Mouse (Mus musculus) intestine, postnatal 0 days (tissue): ENCODE data around the gene Ptpn7. TPM values are rescaled to one million over a fixed set of nuclear protein-coding genes. Genes with fewer than 3 reads are reported as not detected.

ENCODE experiments used
- ATAC-seq: fragments of 200-750 bp; cut with Nextera tagmentation; 2 replicates; pipeline ENCODE4 v1.8.0; 2017; ENCODE audit warnings: mild to moderate bottlenecking, moderate TSS enrichment, moderate library complexity
- H3K27ac ChIP-seq: fragments of 300-500 bp; sonication (generic); 2 replicates; pipeline ENCODE4 v1.5.1; 2014; ENCODE audit warnings: mild to moderate bottlenecking, low read depth, low read length, moderate library complexity
- H3K27me3 ChIP-seq: fragments of 300-500 bp; sonication (generic); replicated peaks from 2 replicates; pipeline ENCODE4 v1.6.1; 2014; ENCODE audit warnings: low read length, mixed read lengths; ENCODE audit not compliant: control insufficient read depth, insufficient read depth
- H3K36me3 ChIP-seq: fragments of 300-500 bp; sonication (generic); 2 replicates; pipeline ENCODE4 v1.6.1; 2014; ENCODE audit warnings: mild to moderate bottlenecking, moderate library complexity; ENCODE audit not compliant: control insufficient read depth, insufficient read depth
- H3K4me1 ChIP-seq: fragments of 300-500 bp; sonication (generic); replicated peaks from 2 replicates; pipeline ENCODE4 v1.6.1; 2014; ENCODE audit warnings: antibody characterized with exemption, low read length, mixed read lengths; ENCODE audit not compliant: control insufficient read depth, insufficient read depth
- H3K4me2 ChIP-seq: fragments of 300-500 bp; sonication (generic); replicated peaks from 2 replicates; pipeline ENCODE4 v1.6.1; 2014; ENCODE audit warnings: low read depth, mild to moderate bottlenecking, moderate library complexity
- H3K4me3 ChIP-seq: fragments of 300-500 bp; sonication (generic); 2 replicates; pipeline ENCODE4 v1.5.1; 2014; ENCODE audit warnings: low read depth, low read length
- H3K9ac ChIP-seq: fragments of 300-500 bp; sonication (generic); 2 replicates; pipeline ENCODE4 v1.6.1; 2014; ENCODE audit warnings: mild to moderate bottlenecking, low read depth, low read length
- H3K9me3 ChIP-seq: fragments of 300-500 bp; sonication (generic); 2 replicates; pipeline ENCODE4 v1.6.1; 2016; ENCODE audit warnings: mixed run types; ENCODE audit not compliant: control insufficient read depth
- CTCF ChIP-seq: sonication (generic); IDR thresholded peaks from 2 replicates; pipeline ENCODE4 v1.5.1; 2016; ENCODE audit warnings: low read depth, mild to moderate bottlenecking, control low read depth, antibody characterized with exemption, moderate library complexity
- WGBS: fragments of 180-500 bp; shearing (Covaris S2); extraction: QIAGEN DNeasy Blood & Tissue Kit; methylation state at CpG from one replicate; pipeline ENCODE4 v1.1.7; 2014; 5-methylcytosine and 5-hydroxymethylcytosine counted together
- polyA plus RNA-seq: library from polyadenylated mRNA; unstranded; fragments of >200 nt; fragmentation: Nextera tagmentation; extraction: Ambion mirVana; gene quantifications from 2 replicates; pipeline ENCODE4 v1.2.1, GENCODE M21; 2015

Gene Ptpn7
- polyA plus RNA-seq, 1 experiment from 2014 or later = 0.76 TPM

DNA sequence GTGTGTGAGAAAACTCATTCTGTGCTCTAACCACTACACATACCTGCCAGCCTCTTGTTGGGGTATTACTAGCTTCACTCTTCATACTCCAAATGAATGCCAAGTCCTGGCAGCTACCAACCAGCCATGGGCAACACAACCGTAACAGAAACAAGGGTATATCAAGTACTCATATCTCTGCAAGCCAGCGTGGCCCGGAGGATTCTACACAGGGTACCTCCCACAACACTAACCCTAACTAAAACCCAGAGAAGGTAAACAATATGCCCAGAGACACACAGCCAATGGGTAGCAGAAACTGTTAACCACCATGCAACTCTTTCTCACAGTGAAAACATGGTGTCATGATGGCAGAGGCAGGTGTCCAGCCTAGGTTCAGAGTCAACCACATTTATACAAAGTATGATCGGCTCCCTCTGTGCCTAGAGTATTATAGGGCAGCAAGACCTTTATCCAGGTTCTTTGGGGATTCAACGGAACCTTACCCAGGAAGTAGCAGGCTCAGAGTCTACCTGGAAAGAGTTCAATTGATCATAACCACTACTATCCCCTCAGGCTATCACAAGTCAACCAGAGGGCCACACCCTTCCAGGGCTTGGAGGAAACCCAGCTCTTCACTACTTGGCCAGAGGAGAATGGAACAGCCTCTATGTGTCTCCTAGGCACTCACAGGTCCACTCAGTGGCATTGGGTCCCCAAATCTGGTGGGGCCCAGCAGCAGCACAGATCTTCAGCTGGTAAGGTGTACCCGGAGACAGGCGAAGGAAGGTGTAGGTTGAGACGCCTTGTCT, 7.7 kb upstream of the Ptpn7 start:
- no peaks in the 10 kb centered on the region for H3K36me3 ChIP-seq
- no peak overlapping the region for H3K27ac ChIP-seq
- ATAC-seq = no peak
- 89% methylated on average over 8 of the region's 8 CpGs for WGBS
- H3K4me3 ChIP-seq = no peak overlapping the region
- H3K27me3 ChIP-seq = peaks cover 5% of the 10 kb centered on the region; the same call in 1 of the 2 replicates
- no peak overlapping the region for H3K9ac ChIP-seq
- H3K4me1 ChIP-seq = no peaks in the 10 kb centered on the region
- no peaks in the 10 kb centered on the region for H3K9me3 ChIP-seq
- no peak overlapping the region for H3K4me2 ChIP-seq
- no peak for TF ChIP-seq CTCF

DNA sequence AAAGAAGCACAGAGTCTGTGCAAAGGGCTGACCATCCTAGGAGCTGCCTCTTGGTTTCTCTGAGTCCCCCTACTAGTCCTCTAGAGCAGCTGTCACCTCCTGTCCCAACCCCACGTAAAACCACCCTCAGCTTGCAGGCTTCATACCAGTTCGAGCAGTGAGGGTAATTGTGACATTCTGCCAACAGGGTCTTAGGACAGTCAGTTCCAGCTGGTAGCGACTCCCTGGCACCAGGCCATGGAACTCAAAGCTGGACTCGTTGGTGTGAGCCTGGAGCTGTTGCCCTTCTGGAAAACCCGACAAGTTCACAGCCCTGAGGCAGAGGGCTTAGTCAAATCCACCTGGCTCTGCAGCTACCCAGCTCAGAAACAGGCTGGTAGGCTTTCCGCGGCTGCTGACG, 6.5 kb upstream of the Ptpn7 start:
- 57% methylated on average over 8 of the region's 8 CpGs for WGBS
- no peak for ATAC-seq
- TF ChIP-seq CTCF = no peak

DNA sequence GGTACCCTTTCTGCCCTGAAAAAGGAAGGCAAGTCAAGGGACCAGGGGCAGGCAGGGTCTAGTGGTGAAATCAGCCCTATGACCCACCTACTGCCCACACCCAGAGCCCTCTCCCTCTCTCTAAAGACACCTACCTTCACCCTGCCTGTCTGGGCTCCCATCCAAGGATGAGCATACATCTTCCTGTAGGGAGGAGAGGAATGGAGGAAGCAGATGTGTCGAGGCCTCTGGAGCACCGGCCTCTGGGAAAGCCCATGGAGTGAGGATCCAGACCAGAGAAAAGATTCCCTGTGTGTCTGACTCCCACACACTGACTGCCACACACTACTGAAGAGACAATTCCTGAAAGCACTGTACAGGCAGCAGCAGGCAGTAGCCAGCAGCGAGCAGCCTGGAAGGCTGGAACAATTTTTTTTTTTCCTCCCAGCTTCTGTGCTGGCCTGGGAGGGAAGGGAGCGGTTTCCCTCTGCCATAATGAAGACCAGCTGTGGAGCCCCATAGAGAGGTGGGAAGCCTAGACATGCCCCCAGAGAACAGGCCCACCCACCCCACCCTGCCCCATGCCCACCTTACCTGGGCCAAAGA, 6.0 kb upstream of the Ptpn7 start:
- Histone ChIP-seq H3K36me3 (no peaks in the 10 kb centered on the region), H3K4me1 (no peaks in the 10 kb centered on the region), H3K27ac (no peak overlapping the region), H3K27me3 (peaks cover 8% of the 10 kb centered on the region; the same call in 1 of the 2 replicates), H3K9me3 (no peaks in the 10 kb centered on the region), H3K9ac (no peak overlapping the region), H3K4me2 (no peak overlapping the region), H3K4me3 (no peak overlapping the region)
- TF ChIP-seq CTCF = no peak
- no peak for ATAC-seq
- 47% methylated on average over 4 of the region's 4 CpGs for WGBS

More for the DNA sequence above, 6.5 kb upstream of the Ptpn7 start:
- H3K9me3 ChIP-seq = no peaks in the 10 kb centered on the region
- H3K4me2 ChIP-seq = no peak overlapping the region
- no peaks in the 10 kb centered on the region for H3K4me1 ChIP-seq
- H3K36me3 ChIP-seq = no peaks in the 10 kb centered on the region
- no peak overlapping the region for H3K4me3 ChIP-seq
- peaks cover 8% of the 10 kb centered on the region; the same call in 1 of the 2 replicates for H3K27me3 ChIP-seq
- H3K9ac ChIP-seq = no peak overlapping the region
- no peak overlapping the region for H3K27ac ChIP-seq

DNA sequence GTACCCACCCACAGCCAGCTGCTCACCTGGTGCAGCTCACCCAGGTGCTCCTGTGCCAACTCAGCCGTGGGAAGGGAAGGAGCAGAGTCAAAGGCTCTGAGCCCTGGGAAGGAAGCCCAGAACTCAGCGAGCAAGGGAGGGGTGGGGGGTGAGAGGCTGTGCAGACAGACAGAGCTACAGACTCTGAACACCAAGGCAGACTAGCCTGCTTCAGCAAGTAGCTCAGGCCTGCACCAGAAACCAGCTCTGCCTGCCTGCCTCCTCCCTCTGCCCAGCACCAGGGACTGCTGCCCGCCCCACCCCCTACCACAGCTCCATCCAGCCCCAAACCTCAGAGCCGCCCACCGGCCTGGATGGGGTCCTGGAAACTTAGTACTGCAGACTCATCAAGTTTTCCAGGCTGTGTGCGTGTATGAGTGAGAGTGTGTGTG, 4.5 kb upstream of the Ptpn7 start:
- WGBS = 56% methylated on average over 6 of the region's 6 CpGs
- Histone ChIP-seq H3K9ac (0 out of 2 replicates have a peak overlapping the region, but pooled peaks have one; percentile 17), H3K27ac (no peak overlapping the region), H3K9me3 (no peaks in the 10 kb centered on the region), H3K4me1 (no peaks in the 10 kb centered on the region), H3K27me3 (peaks cover 8% of the 10 kb centered on the region; the same call in 1 of the 2 replicates), H3K4me2 (no peak overlapping the region), H3K4me3 (no peak overlapping the region), H3K36me3 (no peaks in the 10 kb centered on the region)
- no peak for TF ChIP-seq CTCF
- no peak for ATAC-seq

DNA sequence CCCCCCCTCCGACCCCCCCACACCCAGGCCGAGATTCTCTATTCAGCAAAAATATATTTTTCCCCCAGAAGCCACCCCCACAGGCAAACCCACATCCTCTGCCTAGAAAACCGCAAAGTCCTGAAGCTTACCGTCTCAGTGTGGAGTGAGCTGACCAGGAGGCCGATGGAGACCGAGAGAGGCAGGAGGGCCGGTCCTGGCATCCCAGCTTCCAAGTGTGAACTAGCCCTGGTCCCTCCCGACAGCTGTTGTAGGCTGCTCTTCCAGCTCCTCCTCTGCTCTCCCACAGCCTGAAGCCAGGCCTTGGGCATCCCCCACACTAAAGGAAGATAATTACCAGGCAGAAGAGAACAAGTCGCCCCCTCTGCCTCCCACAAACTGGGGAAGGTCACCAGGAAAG, 3.5 kb upstream of the Ptpn7 start:
- Histone ChIP-seq H3K36me3 (no peaks in the 10 kb centered on the region), H3K9ac (no peak overlapping the region), H3K27me3 (peaks cover 8% of the 10 kb centered on the region; the same call in 1 of the 2 replicates), H3K9me3 (no peaks in the 10 kb centered on the region), H3K4me1 (no peaks in the 10 kb centered on the region), H3K27ac (no peak overlapping the region), H3K4me2 (no peak overlapping the region), H3K4me3 (no peak overlapping the region)
- WGBS = 48% methylated on average over 9 of the region's 9 CpGs
- TF ChIP-seq CTCF = no peak
- ATAC-seq = no peak

DNA sequence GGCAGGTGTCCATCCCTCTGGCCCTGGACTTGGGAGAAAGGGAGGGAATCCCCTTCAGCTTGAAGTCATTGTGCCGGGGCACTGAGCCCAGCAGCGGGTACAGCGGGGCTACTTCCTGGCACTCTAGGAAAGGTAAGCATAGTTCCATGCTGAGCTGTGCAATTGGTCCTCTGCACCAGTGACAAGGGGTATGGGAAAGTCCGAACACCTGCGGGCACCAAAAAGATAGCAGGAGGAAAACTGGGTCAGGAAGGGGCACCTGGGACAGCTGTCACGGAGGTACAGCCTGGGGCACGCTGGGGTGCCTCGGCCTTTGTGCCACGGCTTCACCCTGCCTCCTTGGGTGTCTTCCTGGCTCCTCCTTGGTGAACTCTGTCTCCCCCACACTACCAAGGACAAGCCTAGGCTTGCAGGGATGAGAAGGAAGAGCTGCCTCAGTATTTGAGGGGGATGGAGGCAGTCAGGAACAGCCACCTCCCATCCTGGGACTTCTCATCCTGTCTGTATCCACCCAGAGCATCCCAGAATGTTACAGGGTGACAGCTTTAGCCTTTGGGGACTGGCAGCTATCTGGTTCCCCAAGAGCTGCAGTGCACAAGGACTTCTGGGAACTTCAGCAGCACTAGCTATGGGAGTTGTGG, 2.8 kb upstream of the Ptpn7 start:
- H3K9me3 ChIP-seq = no peaks in the 10 kb centered on the region
- no peaks in the 10 kb centered on the region for H3K36me3 ChIP-seq
- H3K27me3 ChIP-seq = peaks cover 8% of the 10 kb centered on the region; the same call in 1 of the 2 replicates
- no peak for TF ChIP-seq CTCF
- H3K4me3 ChIP-seq = no peak overlapping the region
- H3K4me2 ChIP-seq = no peak overlapping the region
- WGBS = 81% methylated on average over 9 of the region's 9 CpGs
- H3K4me1 ChIP-seq = no peaks in the 10 kb centered on the region
- ATAC-seq = no peak
- no peak overlapping the region for H3K27ac ChIP-seq
- H3K9ac ChIP-seq = no peak overlapping the region
